Mouse (Mus musculus) megakaryocyte, embryonic 14.5 days (primary cell): ENCODE measurements around the gene Snrnp35. TPM values are rescaled to one million over a fixed set of nuclear protein-coding genes. Genes with fewer than 3 reads are reported as not detected.

Experiments used
- H3K27me3 ChIP-seq: replicated peaks from 2 replicates; pipeline ENCODE3; 2012; ENCODE audit warnings: inconsistent platforms
- H3K36me3 ChIP-seq: replicated peaks from 2 replicates; pipeline ENCODE3; 2012; ENCODE audit warnings: low read length, inconsistent platforms, mixed read lengths
- H3K4me1 ChIP-seq: 2 replicates; pipeline ENCODE4 v1.6.1; 2012; ENCODE audit warnings: inconsistent platforms
- H3K4me3 ChIP-seq: replicated peaks from 2 replicates; pipeline ENCODE3; 2012; ENCODE audit warnings: moderate library complexity, mild to moderate bottlenecking, inconsistent platforms
- H3K9me3 ChIP-seq: 2 replicates; pipeline ENCODE4 v1.6.1; 2012; ENCODE audit warnings: inconsistent platforms
- FLI1 ChIP-seq: IDR thresholded peaks from 2 replicates; pipeline ENCODE4 v1.6.1; 2012; ENCODE audit warnings: low read length, inconsistent platforms, mixed read lengths
- GATA1 ChIP-seq: IDR thresholded peaks from 3 replicates; pipeline ENCODE4 v1.6.1; 2012; ENCODE audit warnings: mixed read lengths, low read length, inconsistent platforms, borderline replicate concordance
- polyA plus RNA-seq: library from polyadenylated mRNA; stranded (reverse); fragments of >175 nt; gene quantifications from 2 replicates; pipeline ENCODE4 v1.2.3, GENCODE M21; 2012; ENCODE audit warnings: low replicate concordance; ENCODE audit not compliant: insufficient read depth

The Snrnp35 gene
- polyA plus RNA-seq, 1 experiment, result 27.1 TPM

- H3K4me3 ChIP-seq, result peak within 1 kb of the TSS; percentile 97
- peaks cover 56% of the 10 kb centered on the region for H3K27me3 ChIP-seq
- TF ChIP-seq FLI1 (no peak), GATA1 (no peak)
- peaks cover 60% of the 10 kb centered on the region for H3K4me1 ChIP-seq
- no peaks in the 10 kb centered on the region for H3K9me3 ChIP-seq
- no peaks in the 10 kb centered on the region for H3K36me3 ChIP-seq
These were observed 48.0 kb downstream of the Snrnp35 start, which contains the start of gene Rilpl1 for GRCm38 (mm10) chr5:124530655-124531582. Gene Rilpl1, minus strand, starts transcription at chr5:124531391.

- H3K27me3 ChIP-seq, result peaks cover 50% of the 10 kb centered on the region
- H3K4me1 ChIP-seq, result peaks cover 57% of the 10 kb centered on the region
- H3K9me3 ChIP-seq, result no peaks in the 10 kb centered on the region
- H3K36me3 ChIP-seq, result no peaks in the 10 kb centered on the region
- TF ChIP-seq GATA1 (no peak), FLI1 (no peak)
- peak overlapping the region; percentile 97 for H3K4me3 ChIP-seq
These were observed 48.6 kb downstream of the Snrnp35 start for GRCm38 (mm10) chr5:124531583-124531930.

- no peak overlapping the region for H3K4me3 ChIP-seq
- H3K36me3 ChIP-seq, result no peaks in the 10 kb centered on the region
- peaks cover 65% of the 10 kb centered on the region for H3K4me1 ChIP-seq
- no peak for TF ChIP-seq GATA1
- no peak for TF ChIP-seq FLI1
- peaks cover 50% of the 10 kb centered on the region for H3K27me3 ChIP-seq
- no peaks in the 10 kb centered on the region for H3K9me3 ChIP-seq
These were observed 49.5 kb downstream of the Snrnp35 start for GRCm38 (mm10) chr5:124532451-124532850.

DNA sequence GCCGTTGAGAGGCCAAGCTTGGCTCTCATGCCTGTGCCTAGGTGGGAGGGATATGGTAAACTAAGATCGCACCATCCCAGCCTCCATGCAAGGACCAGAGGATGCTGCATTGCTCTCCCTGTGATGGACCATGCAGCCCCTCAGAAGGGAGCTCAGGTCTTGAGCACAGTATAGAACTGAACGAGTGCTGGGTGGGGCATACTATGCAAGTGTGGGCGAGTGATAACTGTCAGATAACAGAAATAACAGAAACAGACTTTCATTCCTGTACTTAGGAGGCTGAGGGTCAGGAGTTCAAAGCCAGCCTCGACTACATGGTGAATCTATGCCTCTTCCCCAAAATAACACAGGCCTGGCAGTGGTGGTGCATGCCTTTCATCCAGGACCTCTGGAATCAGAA is 52.1 kb downstream of the Snrnp35 start:
- H3K27me3 ChIP-seq, result peaks cover 39% of the 10 kb centered on the region
- peak overlapping the region; percentile 20 for H3K4me3 ChIP-seq
- H3K9me3 ChIP-seq, result no peaks in the 10 kb centered on the region
- no peak for TF ChIP-seq GATA1
- TF ChIP-seq FLI1, result no peak
- H3K4me1 ChIP-seq, result peaks cover 55% of the 10 kb centered on the region
- H3K36me3 ChIP-seq, result no peaks in the 10 kb centered on the region

DNA sequence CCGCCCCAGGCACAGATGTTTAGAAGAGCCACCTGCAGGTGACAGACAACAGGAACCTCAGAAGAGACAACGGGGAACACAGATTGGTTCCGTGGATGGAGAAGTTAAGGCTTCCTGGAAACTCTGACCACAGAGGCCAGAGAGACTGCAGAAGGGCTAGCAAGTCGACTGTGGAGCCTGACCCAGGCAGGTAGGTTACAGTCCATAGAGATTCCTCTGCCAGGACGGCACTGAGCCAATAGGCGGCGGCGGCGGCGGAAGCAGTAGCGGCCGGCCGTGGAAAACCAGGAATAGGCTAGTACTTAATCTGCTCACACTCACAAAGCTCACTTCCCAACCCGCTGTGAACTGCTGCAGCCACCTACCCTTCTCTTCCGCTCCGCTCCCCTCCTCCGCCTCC is 53.8 kb downstream of the Snrnp35 start:
- TF ChIP-seq FLI1 (no peak), GATA1 (no peak)
- H3K36me3 ChIP-seq, result no peaks in the 10 kb centered on the region
- peak overlapping the region; percentile 80 for H3K4me3 ChIP-seq

DNA sequence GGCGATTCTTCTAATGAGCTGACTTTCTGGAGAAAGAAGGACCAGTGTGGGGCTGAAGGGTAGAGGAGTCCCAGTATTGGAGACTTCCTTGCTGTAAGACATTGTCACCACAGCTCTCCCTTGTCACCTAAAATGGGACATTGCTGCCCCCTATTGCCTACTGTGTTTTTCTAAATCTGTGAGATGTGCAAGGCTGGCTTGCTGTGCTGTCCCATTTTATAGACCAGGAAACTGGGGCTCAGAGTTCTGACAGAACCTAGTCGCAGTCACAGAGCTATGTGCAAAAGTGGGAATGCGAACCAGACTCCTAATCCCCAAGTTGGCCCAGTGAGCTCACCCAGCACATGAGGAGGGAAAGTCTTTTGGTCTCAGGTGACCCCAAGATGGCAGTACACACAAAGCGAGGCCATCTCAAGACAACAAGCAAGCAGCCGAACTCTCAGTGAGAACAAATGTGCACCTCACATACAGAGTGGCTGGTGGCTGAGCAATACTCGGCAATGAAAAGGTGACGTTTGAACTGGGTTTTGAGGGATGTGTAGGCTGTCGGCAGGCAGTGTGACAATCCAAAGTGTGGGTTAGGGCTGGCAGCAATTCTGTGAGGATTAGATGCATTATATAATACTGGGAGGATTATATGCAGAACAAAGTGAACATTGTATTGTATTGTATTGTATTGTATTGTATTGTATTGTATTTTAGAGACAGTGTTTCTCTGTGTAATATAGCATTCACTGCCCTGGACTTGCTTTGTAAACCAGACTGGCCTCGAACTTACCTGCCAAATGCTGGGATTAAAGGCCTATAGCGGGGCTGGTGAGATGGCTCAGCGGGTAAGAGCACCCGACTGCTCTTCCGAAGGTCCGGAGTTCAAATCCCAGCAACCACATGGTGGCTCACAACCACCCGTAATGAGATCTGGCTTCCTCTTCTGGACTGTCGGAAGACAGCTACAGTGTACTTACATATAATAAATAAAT is 56.2 kb downstream of the Snrnp35 start:
- no peak for TF ChIP-seq GATA1
- no peak for TF ChIP-seq FLI1
- H3K9me3 ChIP-seq, result no peaks in the 10 kb centered on the region
- H3K4me3 ChIP-seq, result no peak overlapping the region
- H3K36me3 ChIP-seq, result peaks cover 20% of the 10 kb centered on the region
- peaks cover 10% of the 10 kb centered on the region for H3K27me3 ChIP-seq
- H3K4me1 ChIP-seq, result peaks cover 52% of the 10 kb centered on the region

More for the DNA sequence above, 53.8 kb downstream of the Snrnp35 start:
- no peaks in the 10 kb centered on the region for H3K9me3 ChIP-seq
- H3K27me3 ChIP-seq, result peaks cover 21% of the 10 kb centered on the region
- peaks cover 43% of the 10 kb centered on the region for H3K4me1 ChIP-seq

DNA sequence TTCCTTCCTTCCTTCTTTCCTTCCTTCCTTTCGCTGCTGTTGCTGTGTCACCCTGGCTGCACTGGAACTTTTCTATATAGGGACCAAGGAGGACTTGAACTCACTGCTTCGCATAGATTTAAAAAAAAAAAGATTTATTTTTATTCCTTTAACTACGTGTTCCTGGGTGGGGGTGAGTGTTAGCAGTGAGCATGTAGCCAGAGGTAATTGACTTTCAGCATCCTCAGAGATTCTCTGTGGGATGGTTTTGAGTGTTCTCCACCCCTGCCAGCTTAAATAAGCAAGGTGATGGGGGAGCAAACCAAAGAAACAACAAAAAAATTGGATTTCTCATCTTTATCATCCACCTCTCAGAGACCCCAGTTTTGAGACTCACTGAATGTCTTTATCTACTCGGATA is 57.0 kb downstream of the Snrnp35 start:
- Histone ChIP-seq H3K36me3 (peaks cover 28% of the 10 kb centered on the region), H3K9me3 (no peaks in the 10 kb centered on the region), H3K4me3 (peak overlapping the region; percentile 92), H3K4me1 (peaks cover 53% of the 10 kb centered on the region), H3K27me3 (peaks cover 8% of the 10 kb centered on the region)
- TF ChIP-seq GATA1, result no peak
- no peak for TF ChIP-seq FLI1

DNA sequence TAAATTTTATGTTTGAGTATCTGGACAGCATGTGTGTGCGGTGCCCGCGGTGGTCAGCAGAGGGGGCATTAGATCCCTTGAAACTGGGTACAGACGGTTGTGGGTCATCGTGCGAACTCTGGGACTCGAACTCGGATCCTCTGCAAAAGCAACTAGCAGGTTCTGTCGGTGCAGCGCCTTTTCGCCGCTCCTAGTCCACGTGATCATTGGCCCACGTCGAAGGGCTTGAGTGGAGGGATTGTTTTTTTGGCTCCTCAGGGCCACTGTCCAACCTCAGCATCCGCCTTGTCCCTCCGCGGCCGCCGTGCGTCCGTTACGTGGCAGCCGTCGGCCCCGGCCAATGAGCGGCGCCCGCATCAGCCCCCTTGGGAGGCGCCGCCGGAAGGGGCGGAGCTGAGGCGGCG is 57.5 kb downstream of the Snrnp35 start, which contains the start of gene Tmed2:
Tmed2 (plus strand) TSS at position 313 of the 404 bp plus-strand sequence.
- peak within 1 kb of the TSS; percentile 95 for H3K4me3 ChIP-seq
- TF ChIP-seq FLI1, result no peak
- no peak for TF ChIP-seq GATA1
- peaks cover 6% of the 10 kb centered on the region for H3K27me3 ChIP-seq
- peaks cover 32% of the 10 kb centered on the region for H3K36me3 ChIP-seq
- H3K4me1 ChIP-seq, result peaks cover 53% of the 10 kb centered on the region
- no peaks in the 10 kb centered on the region for H3K9me3 ChIP-seq

Other genes starting within 250 kb of the Snrnp35 start
- 30.1 and 45.3 TPM in 2 replicates for gene Pitpnm2, start 233.4 kb upstream of the Snrnp35 start, polyA plus RNA-seq
- gene Mphosph9, start 155.2 kb upstream of the Snrnp35 start, polyA plus RNA-seq, result 1.8 TPM in 1 of 2 replicates, not detected in the other
- 1.7 and 5.7 TPM in 2 replicates for gene 2810006K23Rik, start 155.0 kb upstream of the Snrnp35 start, polyA plus RNA-seq
- gene Cdk2ap1, start 120.1 kb upstream of the Snrnp35 start, polyA plus RNA-seq, result 125 and 160 TPM in 2 replicates
- gene Sbno1, start 57.1 kb upstream of the Snrnp35 start, polyA plus RNA-seq, result 4.3 and 5.8 TPM in 2 replicates
- 134 and 294 TPM in 2 replicates for gene Kmt5a, start 43.2 kb upstream of the Snrnp35 start, polyA plus RNA-seq
- gene Rilpl2, start 4.8 kb upstream of the Snrnp35 start, polyA plus RNA-seq, result 26.5 and 65.3 TPM in 2 replicates
- 0.75 and 11.4 TPM in 2 replicates for gene Rilpl1, start 48.3 kb downstream of the Snrnp35 start, polyA plus RNA-seq
- 72.2 and 125 TPM in 2 replicates for gene Tmed2, start 57.6 kb downstream of the Snrnp35 start, polyA plus RNA-seq
- 4.6 and 7.1 TPM in 2 replicates for gene Ddx55, start 69.7 kb downstream of the Snrnp35 start, polyA plus RNA-seq
- gene Eif2b1, start 96.0 kb downstream of the Snrnp35 start, polyA plus RNA-seq, result 8.4 and 10.9 TPM in 2 replicates
- gene Gtf2h3, start 96.0 kb downstream of the Snrnp35 start, polyA plus RNA-seq, result 3.1 TPM in 1 of 2 replicates, not detected in the other
- 24.2 and 43.3 TPM in 2 replicates for gene Atp6v0a2, start 145.4 kb downstream of the Snrnp35 start, polyA plus RNA-seq
- 0.09 and 0.93 TPM in 2 replicates for gene Dnah10, start 242.0 kb downstream of the Snrnp35 start, polyA plus RNA-seq